Mouse (Mus musculus) midbrain, embryonic 15.5 days (tissue): ENCODE measurements around the gene Rasa2. TPM values are rescaled to one million over a fixed set of nuclear protein-coding genes. Genes with fewer than 3 reads are reported as not detected.
A peak's percentile ranks its signal among the peaks of the same experiment; 100 is the strongest.

Experiments
- ATAC-seq: fragments of 200-750 bp; cut with Nextera tagmentation; replicated peaks from 2 replicates; pipeline ENCODE4 v1.8.0; 2017; ENCODE audit warnings: moderate TSS enrichment
- H3K27ac ChIP-seq: fragments of 300-500 bp; sonication (generic); 2 replicates; pipeline ENCODE4 v1.5.1; 2015; ENCODE audit warnings: mild to moderate bottlenecking, inconsistent platforms
- H3K27me3 ChIP-seq: fragments of 300-500 bp; sonication (generic); replicated peaks from 2 replicates; pipeline ENCODE4 v1.6.1; 2015; ENCODE audit warnings: inconsistent platforms
- H3K36me3 ChIP-seq: fragments of 300-500 bp; sonication (generic); replicated peaks from 2 replicates; pipeline ENCODE4 v1.6.1; 2015; ENCODE audit warnings: inconsistent platforms
- H3K4me1 ChIP-seq: fragments of 300-500 bp; sonication (generic); 2 replicates; pipeline ENCODE4 v1.6.1; 2015; ENCODE audit warnings: inconsistent platforms
- H3K4me2 ChIP-seq: fragments of 300-500 bp; sonication (generic); 2 replicates; pipeline ENCODE4 v1.6.1; 2015; ENCODE audit warnings: inconsistent platforms, mild to moderate bottlenecking, moderate library complexity
- H3K4me3 ChIP-seq: fragments of 300-500 bp; sonication (generic); 2 replicates; pipeline ENCODE4 v1.5.1; 2015; ENCODE audit warnings: mild to moderate bottlenecking, inconsistent platforms
- H3K9ac ChIP-seq: fragments of 300-500 bp; sonication (generic); 2 replicates; pipeline ENCODE4 v1.6.1; 2015; ENCODE audit warnings: mild to moderate bottlenecking, inconsistent platforms
- H3K9me3 ChIP-seq: fragments of 300-500 bp; sonication (generic); 2 replicates; pipeline ENCODE4 v1.6.1; 2016; ENCODE audit warnings: inconsistent platforms
- WGBS: fragments of 180-500 bp; shearing (Covaris S2); methylation state at CpG from one replicate; pipeline ENCODE4 v1.1.7; 2015; ENCODE audit warnings: mixed read lengths; 5-methylcytosine and 5-hydroxymethylcytosine counted together
- polyA plus RNA-seq: library from polyadenylated mRNA; unstranded; fragments of >200 nt; fragmentation: Nextera tagmentation; extraction: Ambion mirVana; gene quantifications from 2 replicates; pipeline ENCODE4 v1.2.1, GENCODE M21; 2015

The Rasa2 gene
- polyA plus RNA-seq, 1 experiment from 2014 or later: 17.6 TPM

- H3K27me3 ChIP-seq: no peaks in the 10 kb centered on the region
- 85% methylated on average over 5 of the region's 5 CpGs for WGBS
- no peaks in the 10 kb centered on the region for H3K9me3 ChIP-seq
- no peaks in the 10 kb centered on the region for H3K36me3 ChIP-seq
- no peak overlapping the region for H3K4me2 ChIP-seq
- H3K9ac ChIP-seq: no peak overlapping the region
- ATAC-seq: no peak
- H3K4me1 ChIP-seq: no peaks in the 10 kb centered on the region
- H3K4me3 ChIP-seq: no peak overlapping the region
- H3K27ac ChIP-seq: no peak overlapping the region
Observed at GRCm38 (mm10) chr9:96514278-96514677, 117.1 kb downstream of the Rasa2 start.

GRCm38 (mm10) chr9:96506011-96506498 is 125.4 kb downstream of the Rasa2 start:
- H3K4me1 ChIP-seq: peaks cover 7% of the 10 kb centered on the region
- ATAC-seq: peak; percentile 94
- no peaks in the 10 kb centered on the region for H3K9me3 ChIP-seq
- H3K9ac ChIP-seq: no peak overlapping the region
- no peaks in the 10 kb centered on the region for H3K36me3 ChIP-seq
- peak overlapping the region; percentile 45 for H3K4me2 ChIP-seq
- WGBS: 14% methylated on average over 10 of the region's 10 CpGs
- H3K27ac ChIP-seq: peak overlapping the region; percentile 67
- H3K27me3 ChIP-seq: no peaks in the 10 kb centered on the region
- H3K4me3 ChIP-seq: peak overlapping the region; percentile 18; the same call in 1 of the 2 replicates

DNA sequence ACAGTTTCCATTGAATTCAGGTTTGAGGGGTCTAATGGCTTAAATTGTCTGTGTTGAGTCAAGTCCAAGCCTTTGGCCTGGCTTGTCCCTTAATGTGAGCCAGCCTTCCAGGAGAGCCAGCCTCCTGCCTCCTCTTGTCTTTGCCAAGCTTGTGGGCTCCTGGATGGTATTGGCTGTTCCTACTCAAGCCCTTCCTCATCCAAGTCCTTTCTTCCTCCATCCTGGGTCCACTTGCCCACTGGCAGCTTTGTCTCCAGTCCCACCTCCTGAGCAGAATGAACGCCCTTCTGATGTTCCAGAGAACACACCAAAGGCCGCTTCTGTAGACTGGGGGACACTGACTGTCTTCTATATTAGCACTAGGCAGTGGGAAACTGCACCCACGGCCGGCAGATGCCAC is 126.3 kb downstream of the Rasa2 start:
- WGBS: 92% methylated on average over 4 of the region's 4 CpGs
- no peak overlapping the region for H3K4me2 ChIP-seq
- H3K4me3 ChIP-seq: no peak overlapping the region
- no peak overlapping the region for H3K9ac ChIP-seq
- no peak for ATAC-seq
- H3K27me3 ChIP-seq: no peaks in the 10 kb centered on the region
- peak overlapping the region; percentile 67; the same call in 1 of the 2 replicates for H3K27ac ChIP-seq
- no peaks in the 10 kb centered on the region for H3K36me3 ChIP-seq
- H3K9me3 ChIP-seq: no peaks in the 10 kb centered on the region
- peaks cover 7% of the 10 kb centered on the region for H3K4me1 ChIP-seq

DNA sequence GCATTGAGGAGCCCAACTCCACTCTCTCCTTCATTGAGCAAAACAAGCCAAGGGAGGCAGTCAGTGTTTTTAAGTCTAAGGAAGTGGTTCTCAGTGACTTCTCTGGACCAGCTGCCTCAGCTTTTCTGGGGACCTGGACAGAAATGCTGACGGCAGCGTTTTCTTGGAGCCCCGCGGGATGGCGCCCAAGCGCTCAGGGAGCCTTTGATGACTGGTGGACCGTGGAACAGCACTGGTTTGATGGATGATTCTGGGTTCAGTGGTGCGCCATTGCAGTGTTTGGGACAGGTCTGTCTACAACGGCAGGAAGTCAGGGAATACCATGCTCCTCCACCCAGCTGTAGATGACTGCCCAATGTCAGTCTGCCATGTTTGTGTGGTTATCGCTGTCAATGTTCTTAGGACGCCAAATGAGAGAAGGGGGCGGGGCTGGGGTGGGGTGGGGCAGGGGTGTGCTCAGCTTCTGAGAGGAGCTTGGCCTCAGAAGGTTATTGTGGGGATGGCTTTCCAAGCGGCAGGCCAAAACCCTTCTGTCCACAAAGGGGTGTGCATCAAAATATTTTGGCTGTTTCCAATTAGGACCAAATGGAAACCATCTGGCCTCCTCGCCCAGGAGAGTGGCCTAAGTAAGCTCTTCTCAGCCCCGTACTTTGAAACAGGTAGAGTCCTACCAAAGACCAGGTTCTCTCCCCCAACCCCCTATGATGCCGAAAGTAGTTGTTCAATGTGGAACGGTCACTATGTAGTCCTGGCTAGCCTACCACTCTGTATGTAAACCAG is 127.1 kb downstream of the Rasa2 start:
- Histone ChIP-seq H3K4me1 (peaks cover 7% of the 10 kb centered on the region), H3K36me3 (no peaks in the 10 kb centered on the region), H3K9me3 (no peaks in the 10 kb centered on the region), H3K9ac (no peak overlapping the region), H3K4me3 (no peak overlapping the region), H3K27ac (no peak overlapping the region), H3K4me2 (no peak overlapping the region), H3K27me3 (no peaks in the 10 kb centered on the region)
- WGBS: 84% methylated on average over 17 of the region's 17 CpGs
- no peak for ATAC-seq

DNA sequence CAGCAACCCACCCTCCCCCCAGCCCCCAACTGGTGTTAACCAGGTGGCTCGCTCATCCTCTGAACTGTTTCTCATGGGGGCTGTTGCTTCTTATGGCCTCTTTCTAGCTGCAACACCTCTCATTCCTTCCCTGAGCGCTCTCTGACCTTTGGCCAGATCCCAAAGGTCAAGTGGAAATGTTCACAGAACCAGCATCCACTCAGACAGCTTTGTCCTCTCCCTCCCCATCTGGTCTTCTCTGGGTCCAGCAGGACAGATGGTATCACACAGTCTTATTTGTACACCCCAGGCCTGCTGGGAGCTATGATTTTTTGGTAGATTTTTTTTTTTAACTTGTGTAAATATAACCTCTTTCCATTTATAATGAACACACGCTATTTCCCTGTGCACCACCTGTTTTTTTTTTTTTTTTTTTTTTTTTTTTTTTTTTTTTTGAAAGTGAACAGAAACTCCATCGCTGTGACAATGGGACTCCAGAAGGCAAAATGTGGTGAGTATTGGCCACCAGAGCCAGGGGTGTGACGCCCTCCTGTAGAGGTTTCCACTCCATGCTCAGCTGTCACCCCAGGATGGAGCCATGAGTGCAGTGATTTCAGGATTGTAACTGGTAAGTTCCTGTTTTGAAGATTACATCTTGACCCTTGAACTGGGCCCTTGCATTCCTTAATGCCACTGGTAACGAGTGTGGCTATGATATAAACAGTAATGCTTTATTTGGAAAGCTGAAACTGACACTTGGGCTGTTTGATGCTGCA is 128.4 kb downstream of the Rasa2 start:
- Histone ChIP-seq H3K4me1 (peaks cover 7% of the 10 kb centered on the region), H3K9ac (no peak overlapping the region), H3K4me3 (no peak overlapping the region), H3K27me3 (no peaks in the 10 kb centered on the region), H3K4me2 (no peak overlapping the region), H3K27ac (no peak overlapping the region), H3K9me3 (no peaks in the 10 kb centered on the region), H3K36me3 (no peaks in the 10 kb centered on the region)
- ATAC-seq: no peak
- WGBS: 85% methylated on average over 6 of the region's 6 CpGs

- WGBS: 89% methylated on average over 7 of the region's 7 CpGs
- no peaks in the 10 kb centered on the region for H3K36me3 ChIP-seq
- H3K27me3 ChIP-seq: no peaks in the 10 kb centered on the region
- no peak overlapping the region for H3K9ac ChIP-seq
- no peak overlapping the region for H3K27ac ChIP-seq
- no peaks in the 10 kb centered on the region for H3K9me3 ChIP-seq
- H3K4me3 ChIP-seq: no peak overlapping the region
- no peak for ATAC-seq
- peaks cover 6% of the 10 kb centered on the region for H3K4me1 ChIP-seq
- H3K4me2 ChIP-seq: no peak overlapping the region
Observed at GRCm38 (mm10) chr9:96501217-96501616, 130.2 kb downstream of the Rasa2 start.

DNA sequence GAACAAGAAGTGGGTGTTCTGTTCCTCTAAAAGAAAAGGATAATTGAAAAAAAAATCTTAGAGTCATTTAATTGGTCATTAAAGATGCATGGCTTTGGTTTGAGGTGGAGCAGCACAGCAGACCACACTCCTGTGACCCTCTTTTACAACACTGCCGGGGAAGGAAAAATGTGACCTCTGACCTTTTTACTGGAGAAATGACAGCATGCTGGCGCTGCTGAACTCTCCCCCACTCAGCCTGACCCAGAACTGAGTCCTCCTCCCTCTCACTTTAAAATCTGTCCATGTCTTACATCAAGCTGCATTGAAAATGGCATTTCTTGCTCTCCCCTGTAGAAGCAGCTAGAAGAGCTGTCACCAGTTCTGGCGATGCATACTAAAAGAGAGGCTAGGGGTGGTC is 138.2 kb downstream of the Rasa2 start:
- H3K27ac ChIP-seq: no peak overlapping the region
- H3K4me3 ChIP-seq: no peak overlapping the region
- ATAC-seq: no peak
- H3K36me3 ChIP-seq: no peaks in the 10 kb centered on the region
- H3K9me3 ChIP-seq: no peaks in the 10 kb centered on the region
- no peak overlapping the region for H3K9ac ChIP-seq
- no peak overlapping the region for H3K4me2 ChIP-seq
- H3K27me3 ChIP-seq: no peaks in the 10 kb centered on the region
- WGBS: 44% methylated on average over 3 of the region's 3 CpGs
- H3K4me1 ChIP-seq: no peaks in the 10 kb centered on the region

DNA sequence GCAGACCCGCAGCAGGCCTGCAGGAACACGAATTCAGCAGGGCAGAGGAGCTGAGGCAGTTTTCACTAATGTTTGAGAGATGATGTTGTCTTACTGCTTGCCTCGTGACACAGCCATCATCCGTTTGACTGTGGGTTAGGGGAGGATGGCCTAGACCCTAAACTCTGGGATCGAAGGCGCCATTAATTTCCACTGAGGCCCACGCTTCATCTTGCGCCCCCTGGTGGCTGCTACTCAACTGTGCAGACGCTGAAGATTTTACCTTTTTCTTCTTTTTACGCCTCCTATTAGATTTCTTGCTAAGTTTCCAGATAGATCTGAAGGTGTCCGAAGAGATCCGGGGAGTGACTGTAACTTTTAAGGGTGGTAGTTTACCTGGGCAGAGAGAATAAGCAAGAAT is 139.6 kb downstream of the Rasa2 start:
- Histone ChIP-seq H3K4me2 (no peak overlapping the region; the same call in 1 of the 2 replicates), H3K36me3 (no peaks in the 10 kb centered on the region), H3K9ac (no peak overlapping the region), H3K9me3 (no peaks in the 10 kb centered on the region), H3K4me3 (no peak overlapping the region), H3K27me3 (no peaks in the 10 kb centered on the region), H3K27ac (no peak overlapping the region), H3K4me1 (no peaks in the 10 kb centered on the region)
- 33% methylated on average over 12 of the region's 12 CpGs for WGBS
- ATAC-seq: no peak

Other genes with a start within 250 kb of the Rasa2 start
- gene Rnf7, start 152.9 kb downstream of the Rasa2 start, polyA plus RNA-seq: 196 and 201 TPM in 2 replicates
- gene Gm28729, start 106.4 kb downstream of the Rasa2 start, polyA plus RNA-seq: 0.17 and 0.32 TPM in 2 replicates
- 57.2 and 59.2 TPM in 2 replicates for gene Zbtb38, start 121.2 kb upstream of the Rasa2 start, polyA plus RNA-seq